Mouse (Mus musculus) ZHBTc4 (cell line): ENCODE measurements around the gene Cyp2r1.
"Not testable (repeated sequence)": the region's sequence is repeated elsewhere in the genome, so short reads cannot be mapped to it uniquely, and the experiment has no call there.

Source experiments
- DNase-seq: peaks from one replicate; pipeline ENCODE4 v3.0.0-alpha.2; 2011; ENCODE audit warnings: low read depth, low spot score

Gene Cyp2r1

DNA sequence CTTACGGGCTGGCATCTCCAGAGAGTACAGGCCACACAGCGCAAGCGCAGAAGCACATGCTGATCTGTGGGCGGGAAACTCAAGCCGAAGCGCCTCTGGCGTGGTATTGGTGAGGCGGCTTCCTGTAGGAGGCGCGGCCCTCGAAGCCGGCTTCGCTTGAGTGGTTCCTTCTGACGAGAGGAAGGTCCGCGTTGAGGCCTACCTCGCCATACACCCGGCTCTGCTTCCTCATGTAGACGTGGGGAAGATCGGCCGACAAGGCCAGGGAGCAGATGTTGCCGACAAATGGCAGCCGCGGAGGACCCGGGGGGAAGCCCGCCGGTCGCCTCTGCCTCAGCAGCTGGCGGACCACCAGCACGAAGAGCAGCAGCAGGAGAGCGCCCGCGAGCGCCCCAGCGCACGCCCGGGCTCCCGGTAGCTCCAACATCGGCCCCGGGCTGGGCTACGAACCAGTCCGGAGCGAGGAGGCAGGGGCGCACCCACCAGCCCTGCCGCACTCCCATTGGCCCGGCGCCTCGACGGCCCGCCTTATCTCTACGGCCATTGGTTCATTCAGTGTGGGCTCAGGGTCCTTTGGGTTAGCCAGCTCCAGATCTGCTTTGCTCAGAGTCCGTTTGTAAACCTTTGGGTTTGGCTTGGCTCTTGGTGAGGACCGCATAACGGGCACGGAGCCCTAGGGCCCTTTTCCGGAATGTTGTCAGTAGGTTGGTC lies at the start of gene Cyp2r1:
TSS of gene Cyp2r1 (minus strand) at position 442 of the 711 bp plus-strand sequence.
- DNase-seq: peak; percentile 91

DNA sequence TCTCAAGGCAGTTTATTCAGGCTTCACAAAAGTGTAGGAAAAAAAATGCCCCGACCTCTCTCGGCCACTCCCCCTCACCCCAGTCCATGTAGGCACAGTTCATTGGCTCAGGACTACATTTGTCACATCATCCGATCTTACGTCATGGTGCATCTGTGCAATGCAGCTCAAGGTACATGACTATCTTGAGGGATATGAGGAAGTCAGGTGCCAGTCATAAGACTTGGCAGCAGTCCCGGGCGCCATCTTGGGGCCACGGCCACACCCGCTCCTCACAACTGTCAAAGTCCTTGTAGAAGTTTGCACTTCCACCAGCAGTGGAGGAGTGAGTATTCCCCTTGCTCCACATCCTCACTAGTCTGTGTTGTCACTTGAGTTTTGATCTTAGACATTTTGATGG lies 31.6 kb upstream of the Cyp2r1 start:
- DNase-seq: not testable (repeated sequence)

DNA sequence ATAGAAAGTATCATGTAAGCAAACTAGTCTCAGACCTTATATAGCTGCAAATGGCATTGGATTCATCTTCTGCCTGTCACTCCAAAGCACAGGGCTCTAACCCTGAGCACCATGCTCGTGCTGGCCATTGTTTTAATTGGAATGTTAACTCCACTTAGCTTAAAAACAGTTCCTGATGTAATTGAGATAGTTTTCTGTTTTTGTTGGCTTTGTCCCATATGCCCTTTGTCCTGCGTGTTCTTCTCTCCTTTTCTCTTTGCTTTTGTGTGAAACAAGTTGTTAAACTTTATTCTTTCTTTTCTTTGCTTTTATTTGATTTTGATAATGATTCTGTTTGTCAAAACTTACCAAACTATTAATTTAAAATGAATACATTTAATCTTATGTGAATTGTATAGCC lies 19.7 kb upstream of the Cyp2r1 start:
- DNase-seq: no peak

DNA sequence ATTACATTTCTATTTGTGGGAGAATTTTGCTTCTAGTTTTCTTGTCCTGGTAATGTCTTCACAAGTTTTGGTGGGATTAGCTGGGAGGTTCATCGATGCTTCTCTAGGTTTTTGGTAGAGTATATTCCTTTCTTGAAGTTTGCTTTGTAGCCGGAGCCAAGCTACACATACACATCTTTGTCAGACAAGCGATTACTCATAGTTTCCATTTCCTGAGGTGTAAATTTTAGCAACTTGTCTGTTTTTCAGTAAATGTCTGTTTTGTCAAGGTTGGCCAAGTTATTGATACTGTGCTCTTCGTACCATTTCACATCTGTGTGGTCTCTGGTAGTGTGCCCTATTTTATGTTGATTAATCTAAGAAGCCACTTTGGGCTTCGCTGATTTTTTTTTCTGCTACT lies 18.4 kb upstream of the Cyp2r1 start:
- DNase-seq: no peak

DNA sequence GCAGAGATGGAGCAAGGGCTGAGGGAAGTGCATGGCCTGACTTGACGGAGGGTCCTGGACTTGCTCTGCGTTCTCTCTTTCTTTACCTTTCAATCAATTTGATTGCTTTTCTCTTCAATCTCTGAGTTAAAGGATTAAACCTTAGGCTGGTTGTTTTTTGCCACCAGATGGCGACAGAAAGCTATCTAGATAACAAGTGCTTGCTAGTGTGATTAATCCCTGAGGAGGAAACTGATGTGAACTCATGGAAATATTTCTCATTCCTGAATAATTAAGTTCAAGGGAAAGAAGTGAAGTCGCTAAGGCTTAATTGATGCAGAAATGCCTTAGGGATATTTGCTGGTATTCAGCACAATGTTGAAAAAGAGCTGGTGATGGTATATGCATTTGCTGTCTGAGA lies 17.7 kb upstream of the Cyp2r1 start:
- peak; percentile 67 for DNase-seq

DNA sequence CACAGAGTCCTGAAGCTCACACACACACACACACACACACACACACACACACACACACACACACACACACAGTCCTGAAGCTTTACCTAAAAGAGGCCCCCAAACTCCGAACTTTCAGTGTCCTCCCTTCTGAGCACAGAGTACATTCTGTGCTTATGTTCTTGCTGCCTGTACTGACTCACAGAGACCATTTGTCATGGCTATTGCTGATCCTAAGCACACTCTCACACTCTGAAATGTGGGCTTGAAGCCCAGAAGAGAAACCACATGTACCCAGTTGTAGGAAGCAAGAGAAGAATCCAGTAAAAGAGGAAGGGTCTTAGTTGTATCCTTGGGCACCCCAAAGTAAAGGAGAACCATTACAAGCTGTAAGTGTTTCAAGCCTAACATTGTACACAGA lies 14.9 kb upstream of the Cyp2r1 start:
- no peak for DNase-seq

DNA sequence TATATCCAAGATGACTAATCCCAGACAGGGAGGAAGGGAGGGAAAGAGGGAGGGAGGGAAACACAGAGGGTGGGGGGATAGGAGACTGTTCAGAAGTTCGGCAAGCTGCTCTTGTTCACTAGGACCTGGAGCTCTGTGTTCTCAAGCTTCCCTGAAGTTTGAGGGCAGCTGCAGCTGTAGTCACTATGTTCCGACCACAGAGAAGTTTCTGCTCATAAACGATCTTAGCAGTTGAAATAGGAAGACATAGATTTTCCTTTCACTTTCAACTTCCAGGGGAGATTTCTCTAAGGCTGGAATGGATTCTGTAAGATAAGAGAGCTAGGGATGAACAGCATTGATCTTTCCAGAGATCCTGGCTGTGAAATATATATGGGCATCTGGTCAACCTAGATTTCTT lies 14.2 kb upstream of the Cyp2r1 start:
- DNase-seq: no peak

DNA sequence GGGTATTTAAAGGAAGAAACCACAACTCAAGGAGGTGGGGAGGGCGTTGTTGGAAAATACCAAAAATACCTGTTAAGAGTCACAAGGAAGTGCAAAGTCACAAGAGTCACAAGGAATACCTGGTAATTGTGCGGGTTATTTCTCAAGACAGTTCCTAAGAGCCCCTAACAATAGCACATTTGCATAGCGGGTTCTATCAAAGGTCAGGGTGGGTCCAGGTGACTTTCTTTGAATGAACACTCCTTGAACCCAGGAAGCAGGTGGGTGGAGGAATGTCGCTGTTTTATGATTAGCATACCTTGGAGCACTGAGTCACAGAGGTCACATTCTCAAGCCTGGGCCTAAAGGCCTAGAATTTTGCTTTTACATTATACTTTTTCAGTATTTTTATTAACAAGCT lies 11.1 kb upstream of the Cyp2r1 start:
- peak; percentile 30 for DNase-seq

DNA sequence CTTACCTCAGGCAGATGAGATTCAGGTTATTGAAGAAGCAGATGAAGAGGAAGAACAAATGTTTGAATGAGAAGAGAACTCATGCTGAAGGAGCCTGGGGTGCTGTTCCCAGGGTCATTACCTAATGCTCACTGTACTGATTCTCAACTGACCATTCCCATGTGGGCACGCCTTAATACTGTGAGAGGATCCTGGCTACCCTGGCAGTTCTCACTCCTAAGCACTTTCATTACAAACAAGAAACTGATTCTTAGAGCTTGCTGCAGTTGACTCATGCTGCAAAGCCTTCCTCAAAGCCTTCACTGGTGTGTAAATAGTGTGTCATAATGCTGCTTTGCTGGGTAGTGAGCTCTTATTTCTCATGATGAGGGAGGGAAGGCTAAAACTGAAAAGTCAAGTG lies 26.6 kb downstream of the Cyp2r1 start:
- no peak for DNase-seq

DNA sequence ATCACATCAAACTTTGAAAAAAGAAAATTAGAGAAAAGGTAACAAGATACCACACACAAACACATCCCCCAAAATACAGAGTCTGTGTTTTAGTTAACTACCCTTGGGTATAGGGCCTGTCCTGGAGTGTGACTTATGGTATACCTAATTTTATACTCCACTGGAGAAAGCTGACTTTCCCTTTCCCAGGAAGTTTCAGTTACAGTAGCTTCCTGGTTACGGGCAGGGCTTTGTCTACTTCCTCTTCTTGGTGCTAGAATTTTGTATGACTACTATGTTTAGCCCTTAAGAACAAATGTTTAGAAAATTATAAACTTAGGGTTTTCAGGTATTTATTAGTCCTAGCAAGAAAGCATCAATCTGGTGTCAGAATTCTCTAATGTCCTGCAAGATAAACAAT lies 36.5 kb downstream of the Cyp2r1 start:
- DNase-seq: no peak

DNA sequence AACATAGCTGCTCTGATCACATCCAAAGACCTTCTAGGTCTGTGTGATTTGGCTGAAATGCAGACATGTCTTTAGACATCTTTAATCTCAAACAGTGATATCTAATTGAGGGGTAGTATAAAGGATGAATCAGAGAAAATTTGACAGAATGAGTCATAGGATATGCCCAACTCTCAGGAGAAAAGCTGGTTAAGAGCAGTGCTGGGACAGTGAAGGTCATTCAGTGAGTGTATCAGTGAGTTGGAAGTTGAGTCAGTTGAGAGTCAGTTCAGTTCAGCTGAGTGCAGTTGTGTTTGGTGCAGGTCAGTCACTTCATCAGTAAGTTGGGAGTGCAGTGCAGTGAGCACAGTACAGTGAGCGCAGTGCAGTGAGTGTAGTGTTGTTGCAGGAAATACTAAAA lies 42.6 kb downstream of the Cyp2r1 start:
- no peak for DNase-seq

DNA sequence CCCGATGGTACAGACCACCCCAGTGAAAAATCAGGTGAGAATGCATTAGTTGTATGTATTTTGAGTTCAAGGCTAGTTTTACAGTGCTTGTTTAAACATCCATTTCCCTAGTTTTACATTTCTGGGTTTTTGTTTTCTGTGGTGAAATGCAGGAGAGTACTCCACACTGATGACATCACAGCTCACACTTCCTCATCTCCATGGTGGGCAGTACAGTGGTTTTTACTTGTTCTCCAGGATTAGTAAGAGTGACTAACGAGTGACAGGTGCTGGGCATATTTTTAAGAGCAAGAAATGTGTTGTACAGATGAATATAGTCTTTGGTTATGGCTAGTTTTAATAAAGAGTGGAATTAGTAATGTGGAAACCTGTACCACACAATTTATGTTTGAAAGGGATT lies 53.9 kb downstream of the Cyp2r1 start:
- DNase-seq: no peak
